Mouse (Mus musculus): ENCODE measurements around the gene Cirbp.

The Cirbp gene

DNA sequence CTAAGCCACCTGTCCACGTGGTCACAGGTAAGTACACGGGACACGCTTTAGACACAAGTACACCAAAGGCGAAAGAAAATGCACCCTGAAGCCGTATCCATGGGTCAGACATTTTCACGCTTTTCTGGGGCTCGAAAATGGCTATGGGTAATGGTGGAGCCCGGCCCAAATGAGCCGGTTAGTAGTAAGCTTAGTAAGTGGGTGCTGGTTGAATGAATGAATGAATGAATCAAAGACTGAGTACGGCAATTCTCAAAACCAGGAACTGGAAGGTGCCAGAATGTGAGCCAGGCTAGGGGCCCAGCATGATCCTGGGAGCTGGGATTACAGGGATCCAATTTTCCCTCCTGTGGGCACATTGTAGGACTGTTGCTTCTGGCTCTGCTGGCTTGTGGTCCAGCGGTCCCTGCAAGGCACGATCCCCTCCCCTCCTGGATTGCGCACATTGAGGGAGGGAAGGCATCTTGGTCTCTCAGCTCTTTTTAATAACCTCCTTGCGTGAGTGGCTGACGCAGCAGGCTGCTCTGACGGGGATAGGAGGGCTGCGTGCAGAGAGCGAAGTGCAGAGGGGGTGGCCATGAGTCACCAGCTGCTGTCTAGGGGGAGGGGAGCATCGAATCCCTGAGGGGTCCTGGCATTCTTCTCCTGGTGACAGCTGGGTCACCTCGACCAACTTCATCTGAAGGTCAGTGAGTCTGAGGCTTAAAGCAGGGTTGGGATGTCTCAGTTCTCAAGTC lies at the start of gene Cirbp:
Cirbp (plus strand) TSS at position 594 of the 737 bp plus-strand sequence.
- DNase-seq (ENCODE audit: low spot score in 2 of 2) = peak; percentile 74 to 85

DNA sequence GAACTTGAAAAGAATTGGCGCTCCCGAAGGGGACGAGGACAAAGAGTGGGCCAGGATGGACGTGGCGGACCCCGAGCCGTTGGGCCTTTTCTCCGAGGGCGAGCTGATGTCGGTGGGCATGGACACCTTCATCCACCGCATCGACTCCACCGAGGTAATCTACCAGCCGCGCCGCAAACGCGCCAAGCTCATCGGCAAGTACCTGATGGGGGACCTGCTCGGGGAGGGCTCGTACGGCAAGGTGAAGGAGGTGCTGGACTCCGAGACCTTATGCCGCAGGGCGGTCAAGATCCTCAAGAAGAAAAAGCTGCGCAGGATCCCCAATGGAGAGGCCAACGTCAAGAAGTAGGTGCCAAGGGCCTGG lies 49.2 kb upstream of the Cirbp start:
- peak in 1 of 2 experiments; percentile 40 for DNase-seq (ENCODE audit: low spot score in 2 of 2)

DNA sequence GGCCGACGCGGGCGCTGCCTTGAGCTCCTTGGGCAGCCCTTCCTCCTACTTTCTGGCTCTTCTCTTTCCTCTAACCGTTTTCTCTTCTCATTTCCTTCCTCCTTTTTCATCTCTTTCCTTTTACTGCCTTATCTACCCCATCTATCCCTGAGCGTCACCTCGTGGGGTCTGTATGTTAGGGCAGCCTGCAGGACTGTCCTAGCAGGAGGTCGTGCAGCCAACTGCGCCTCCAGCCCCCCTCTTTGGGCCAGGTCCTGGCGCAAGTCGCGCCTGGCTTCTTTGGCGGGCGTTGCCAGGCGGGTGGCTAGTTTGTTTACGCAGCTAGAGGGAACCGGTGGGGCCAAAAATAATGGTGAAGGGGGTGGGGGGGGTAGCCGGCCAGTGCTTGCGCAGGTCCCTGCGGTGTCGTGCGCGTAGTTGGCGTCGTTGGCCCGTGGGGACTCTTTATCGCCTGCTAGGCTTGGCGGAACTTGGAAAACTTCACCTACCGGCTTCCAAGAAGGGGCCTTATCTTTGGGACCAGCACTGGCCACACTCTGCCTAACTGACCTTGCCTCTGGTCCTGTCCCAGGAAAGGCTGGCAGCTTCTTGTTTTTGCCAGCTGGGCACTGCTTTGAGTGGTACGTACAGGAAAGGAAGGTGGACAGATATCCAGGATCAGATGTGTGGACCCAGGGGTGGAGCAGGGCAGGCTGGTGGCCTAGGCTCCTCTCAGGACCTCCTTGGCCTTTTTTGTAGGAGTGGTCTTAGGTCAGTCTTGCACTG lies 48.7 kb upstream of the Cirbp start:
- peak in 1 of 2 experiments; percentile 44 for DNase-seq (ENCODE audit: low spot score in 2 of 2)

DNA sequence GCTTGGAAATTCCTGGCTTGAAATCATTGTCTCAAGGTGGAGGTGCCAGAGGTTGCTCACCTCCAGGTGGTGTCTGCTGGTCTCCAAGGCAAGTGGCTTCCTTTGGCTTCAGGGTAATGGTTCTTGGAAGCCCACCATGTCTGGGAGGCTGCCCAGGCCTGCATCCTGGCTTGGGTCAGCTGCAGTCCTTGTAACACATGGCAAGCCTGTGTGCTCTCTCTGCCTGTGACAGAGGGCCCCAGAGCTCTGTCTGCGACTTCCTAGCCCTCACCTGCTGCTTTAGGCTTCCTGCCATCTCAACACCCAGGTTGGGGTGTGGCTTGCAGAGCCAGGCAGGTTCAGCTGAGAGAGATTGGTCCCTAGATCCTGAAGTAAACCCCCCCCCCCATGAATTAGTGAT lies 48.0 kb upstream of the Cirbp start:
- DNase-seq (ENCODE audit: low spot score in 2 of 2) = peak in 1 of 2 experiments; percentile 35

DNA sequence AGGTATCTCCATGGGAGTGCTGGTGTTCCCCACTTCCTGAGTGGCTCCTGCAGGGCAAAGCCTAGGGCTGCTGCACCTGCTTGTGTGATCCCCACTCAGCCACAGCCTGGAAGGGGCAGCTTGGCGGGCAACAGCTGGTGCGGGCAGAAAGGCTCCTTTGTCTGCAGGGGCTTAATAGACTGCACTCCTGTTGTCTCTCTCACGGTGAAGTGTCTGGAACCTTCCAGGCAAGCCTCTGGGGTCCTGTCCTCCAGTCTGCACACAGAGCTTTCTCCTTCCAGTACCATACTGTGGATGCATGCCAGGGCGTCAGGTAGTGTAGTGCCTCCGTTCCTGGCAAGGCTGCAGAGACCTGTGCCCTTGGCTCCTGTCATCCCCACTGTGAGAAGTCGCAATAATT lies 47.2 kb upstream of the Cirbp start:
- peak in 1 of 2 experiments; percentile 44 for DNase-seq (ENCODE audit: low spot score in 2 of 2)

DNA sequence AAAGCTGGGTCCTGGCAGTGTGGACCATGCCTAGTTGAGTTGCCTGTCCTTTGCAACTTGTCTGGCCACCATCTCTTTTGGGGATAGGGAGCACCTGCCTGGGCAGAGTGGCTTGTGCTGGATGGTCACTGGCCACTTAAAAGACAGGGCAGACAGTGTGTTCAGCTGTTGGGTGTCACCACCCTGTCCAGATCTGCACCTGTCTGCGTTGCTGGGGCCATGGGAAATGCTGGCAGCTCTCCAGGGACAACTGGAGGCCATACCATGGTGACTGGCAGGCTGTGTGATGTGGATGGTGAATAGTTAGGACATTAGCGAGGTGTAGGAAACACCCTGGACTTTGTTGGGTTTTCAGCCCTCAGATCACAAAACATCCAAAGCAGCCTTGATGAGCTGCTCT lies 45.6 kb upstream of the Cirbp start:
- no peak for DNase-seq (ENCODE audit: low spot score in 2 of 2)

DNA sequence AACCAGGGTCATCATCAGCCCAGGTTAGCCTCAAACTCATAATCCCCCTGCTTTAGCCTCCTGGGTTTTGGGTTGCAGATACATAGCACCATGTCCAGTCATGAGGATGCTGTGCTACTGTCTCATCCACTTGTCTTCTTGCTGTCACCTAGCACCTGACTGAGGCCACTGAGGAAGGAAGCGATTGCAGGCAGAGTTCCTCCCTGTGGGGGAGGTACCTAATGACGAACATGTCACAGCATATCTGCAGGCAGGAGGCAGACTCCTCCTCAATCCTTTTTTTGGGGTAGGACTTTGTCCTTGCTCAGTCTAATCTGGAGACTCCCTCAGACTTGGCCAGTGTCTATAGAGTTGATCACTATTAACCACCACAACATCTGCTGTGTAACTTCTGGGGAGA lies 44.1 kb upstream of the Cirbp start:
- DNase-seq (ENCODE audit: low spot score in 2 of 2) = no peak

DNA sequence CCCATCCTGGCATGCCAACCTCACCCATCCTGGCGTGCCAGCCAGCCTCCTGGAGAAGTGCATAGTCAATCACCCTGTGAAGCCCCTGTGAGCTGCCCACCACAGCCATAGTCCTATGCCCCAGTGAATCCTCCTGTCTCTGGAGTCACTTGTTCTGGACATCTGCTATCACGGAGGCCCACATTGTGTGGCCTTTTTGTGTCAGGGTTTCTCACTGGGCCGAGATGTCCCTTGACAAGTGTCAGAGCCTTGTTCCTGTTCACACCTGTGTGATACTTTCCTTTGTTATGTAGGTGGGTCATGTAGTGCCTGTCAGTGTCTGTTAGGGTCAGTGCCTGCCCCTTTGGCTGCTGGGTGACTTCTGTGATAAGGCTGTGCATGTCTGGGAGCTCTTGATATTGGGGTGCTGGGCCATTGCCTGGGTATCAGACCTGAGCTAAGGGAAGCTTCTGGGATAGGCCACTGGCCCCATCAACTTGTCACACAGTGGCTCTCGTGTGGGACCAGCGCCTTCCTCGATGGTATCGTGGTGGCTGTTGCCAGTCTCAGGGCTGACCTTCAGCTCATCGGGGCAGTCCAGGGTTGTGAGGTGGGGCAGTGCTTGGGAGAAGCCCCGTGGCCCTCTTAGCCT lies 41.7 kb upstream of the Cirbp start:
- DNase-seq (ENCODE audit: low spot score in 2 of 2) = peak in 1 of 2 experiments; percentile 25

DNA sequence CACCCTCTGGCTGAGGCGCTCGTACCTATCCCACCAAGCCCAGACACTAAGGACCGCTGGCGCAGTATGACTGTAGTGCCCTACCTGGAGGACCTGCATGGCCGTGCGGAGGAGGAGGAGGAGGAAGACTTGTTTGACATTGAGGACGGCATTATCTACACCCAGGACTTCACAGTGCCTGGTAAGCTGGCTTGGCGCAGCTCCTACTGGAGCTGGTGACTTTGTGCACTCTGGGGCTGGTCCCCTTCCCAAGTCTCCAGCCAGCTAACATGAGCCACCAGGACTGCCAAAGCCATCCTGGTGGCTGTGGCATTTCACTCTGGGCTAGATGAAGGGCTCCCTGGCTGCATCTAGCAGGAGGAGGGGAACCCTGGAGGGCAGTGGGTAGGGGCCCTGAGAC lies 37.9 kb upstream of the Cirbp start:
- no peak for DNase-seq (ENCODE audit: low spot score in 2 of 2)

DNA sequence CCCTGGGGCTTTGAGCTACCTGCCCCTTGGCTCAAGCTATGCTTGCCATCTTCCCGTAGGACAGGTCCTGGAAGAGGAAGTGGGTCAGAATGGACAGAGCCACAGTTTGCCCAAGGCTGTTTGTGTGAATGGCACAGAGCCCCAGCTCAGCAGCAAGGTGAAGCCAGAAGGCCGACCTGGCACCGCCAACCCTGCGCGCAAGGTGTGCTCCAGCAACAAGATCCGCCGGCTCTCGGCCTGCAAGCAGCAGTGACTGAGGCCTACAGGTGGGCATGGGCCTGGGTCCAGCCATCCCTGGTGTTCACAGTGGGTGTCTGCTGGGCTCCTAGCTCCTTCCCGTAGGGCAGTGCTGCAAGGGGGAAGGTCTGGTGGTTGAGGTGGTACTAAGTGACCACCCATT lies 35.9 kb upstream of the Cirbp start:
- DNase-seq (ENCODE audit: low spot score in 2 of 2) = peak; percentile 52 to 63

DNA sequence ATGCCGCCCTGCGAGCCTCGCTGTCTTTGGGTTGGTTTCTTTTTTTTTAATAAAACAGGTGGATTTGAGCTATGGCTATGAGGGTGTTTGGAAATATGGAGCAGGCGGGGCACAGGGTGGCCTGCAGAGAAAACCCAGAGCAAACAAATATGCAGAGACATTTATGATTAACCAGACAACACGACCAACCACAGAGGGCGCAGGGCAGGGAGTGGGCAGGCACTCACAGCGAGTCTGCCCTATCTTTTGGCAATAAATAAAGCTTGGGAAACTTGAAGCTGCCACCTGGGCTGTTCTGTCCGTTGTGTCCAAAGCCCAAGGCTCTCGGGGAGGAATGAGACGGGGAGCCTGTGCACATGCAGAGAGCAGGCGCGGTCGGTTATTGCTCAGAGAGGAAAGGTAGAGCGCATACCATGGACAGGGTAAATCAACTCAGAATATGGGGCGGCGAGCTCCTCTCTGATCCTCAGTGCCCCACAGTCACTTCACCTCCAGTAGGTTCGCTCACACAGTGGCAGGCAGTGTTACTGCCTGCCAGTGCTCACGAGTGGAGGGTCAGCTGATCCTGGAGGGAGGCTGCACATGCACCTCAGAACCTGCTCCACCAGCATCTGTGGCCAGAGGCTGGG lies 35.3 kb upstream of the Cirbp start:
- peak in 1 of 2 experiments; percentile 35 for DNase-seq (ENCODE audit: low spot score in 2 of 2)

DNA sequence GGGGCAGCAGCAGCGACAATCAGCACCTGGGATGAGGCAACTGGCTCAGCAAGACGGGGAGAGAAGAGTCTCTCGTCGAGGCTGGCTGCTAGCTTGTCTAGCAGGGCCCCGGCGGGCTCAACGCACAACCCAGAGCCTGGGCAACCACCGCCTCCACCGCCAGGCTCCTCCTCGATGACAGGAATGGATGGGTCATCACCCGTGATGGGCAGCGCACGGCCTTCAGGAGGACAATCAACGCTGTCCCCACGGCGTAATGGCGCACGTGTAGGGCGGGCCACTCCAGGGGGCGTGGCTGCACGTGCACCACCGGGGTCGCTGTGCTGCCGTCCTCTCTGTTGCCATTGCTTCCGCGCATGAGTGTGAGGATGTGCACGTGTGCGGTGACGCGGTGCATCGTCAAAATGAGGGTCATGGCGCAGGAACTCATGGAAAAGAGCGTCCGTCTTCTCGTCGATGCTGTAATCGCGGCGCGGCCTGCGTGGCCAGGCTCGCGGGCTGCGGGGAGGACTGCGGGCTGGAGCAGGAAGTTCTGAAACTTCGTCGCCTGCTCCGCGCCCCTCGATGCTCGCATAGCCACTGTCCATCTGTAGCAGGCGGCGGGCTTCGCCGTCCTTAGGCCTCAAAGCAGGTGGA lies 34.4 kb upstream of the Cirbp start:
- DNase-seq (ENCODE audit: low spot score in 2 of 2) = peak; percentile 83 to 88

DNA sequence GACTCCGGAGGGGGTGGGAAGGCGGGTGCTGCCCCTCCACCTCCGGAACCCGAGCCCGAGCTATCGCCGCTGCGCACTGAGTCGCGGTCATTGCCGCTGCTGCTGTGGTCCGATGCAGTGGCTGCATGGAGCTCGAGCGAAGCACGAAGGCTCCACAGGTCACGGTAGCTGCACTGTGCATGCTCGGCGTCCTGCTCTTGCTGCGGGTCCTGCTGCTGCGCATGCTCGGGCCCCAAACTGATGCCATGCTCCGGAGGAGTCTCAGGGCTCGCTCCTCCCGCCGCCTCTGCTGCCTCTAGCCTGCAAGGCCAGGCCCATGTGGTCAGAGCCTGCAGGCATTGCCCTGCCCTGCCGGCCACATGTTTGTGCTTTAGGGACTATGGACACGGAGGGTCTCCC lies 33.8 kb upstream of the Cirbp start:
- peak; percentile 45 to 60 for DNase-seq (ENCODE audit: low spot score in 2 of 2)

DNA sequence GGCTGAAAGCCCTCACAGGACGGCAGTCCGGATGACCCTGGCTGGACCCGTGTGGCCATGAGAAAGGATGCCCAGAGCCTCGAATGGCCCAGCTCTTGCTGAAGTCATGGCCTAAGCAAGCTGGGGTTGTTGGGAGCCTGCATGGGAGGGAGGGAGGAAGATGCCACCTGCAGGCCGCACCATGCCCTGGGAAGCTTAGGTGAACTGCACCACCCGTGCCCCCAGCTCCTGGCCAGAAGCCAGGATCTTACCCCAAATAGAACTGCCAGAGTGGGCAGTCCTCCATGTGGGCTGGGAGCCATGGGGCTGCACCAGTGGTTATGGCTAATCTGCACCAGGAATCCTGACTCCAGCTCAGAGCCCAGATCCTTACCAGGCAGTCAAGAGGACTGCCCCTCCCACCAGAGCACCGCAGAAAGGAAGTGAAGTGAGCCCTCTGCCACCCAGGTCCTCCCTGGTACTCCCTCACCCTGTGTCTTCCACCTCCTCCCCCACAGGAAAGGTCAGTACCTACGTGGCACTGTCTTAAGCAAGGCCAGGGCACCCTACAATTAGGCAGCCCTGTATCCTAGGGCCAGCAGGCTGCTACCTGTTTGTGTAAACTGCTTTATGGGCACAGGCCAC lies 32.4 kb upstream of the Cirbp start:
- peak; percentile 69 to 71 for DNase-seq (ENCODE audit: low spot score in 2 of 2)

DNA sequence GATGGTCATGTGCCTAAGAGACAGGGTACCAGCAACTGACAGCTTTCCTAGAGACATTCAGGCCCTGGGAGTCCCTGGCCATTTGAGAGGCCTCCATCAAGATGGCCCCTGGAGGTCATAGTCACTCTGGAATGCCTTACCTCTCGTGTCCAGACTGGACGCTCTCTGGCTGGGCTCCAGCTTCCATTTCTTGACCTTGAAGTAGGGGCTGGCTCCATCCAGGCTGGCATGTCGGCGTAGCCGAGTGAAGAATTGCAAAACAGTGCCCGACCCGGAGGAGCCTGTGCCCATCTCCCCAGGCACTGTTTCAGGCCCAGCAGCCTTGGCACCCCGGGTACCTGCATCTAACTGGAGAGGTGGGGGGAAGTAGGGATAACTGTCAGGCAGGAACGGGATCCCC lies 31.4 kb upstream of the Cirbp start:
- peak; percentile 40 to 52 for DNase-seq (ENCODE audit: low spot score in 2 of 2)

DNA sequence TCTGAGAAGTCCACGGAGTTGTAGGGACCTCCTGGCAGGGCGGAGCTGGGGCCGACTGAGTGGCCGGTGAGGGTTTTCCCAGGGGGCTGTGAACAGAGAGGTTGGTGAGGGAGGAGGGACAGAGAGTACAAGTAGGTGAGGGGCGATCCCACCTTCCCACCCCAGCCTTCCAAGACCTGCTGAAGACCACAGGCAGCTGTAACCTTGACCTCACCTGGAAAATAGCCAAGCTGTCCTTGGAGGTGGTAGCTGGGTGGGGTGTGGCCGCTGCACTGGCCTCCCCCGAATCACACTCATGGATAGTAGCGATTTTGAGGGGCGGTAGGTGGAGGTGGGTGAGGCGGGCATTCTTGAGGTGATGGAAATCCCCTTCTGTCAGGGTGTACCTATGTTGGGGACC lies 30.6 kb upstream of the Cirbp start:
- peak in 1 of 2 experiments; percentile 55 for DNase-seq (ENCODE audit: low spot score in 2 of 2)

DNA sequence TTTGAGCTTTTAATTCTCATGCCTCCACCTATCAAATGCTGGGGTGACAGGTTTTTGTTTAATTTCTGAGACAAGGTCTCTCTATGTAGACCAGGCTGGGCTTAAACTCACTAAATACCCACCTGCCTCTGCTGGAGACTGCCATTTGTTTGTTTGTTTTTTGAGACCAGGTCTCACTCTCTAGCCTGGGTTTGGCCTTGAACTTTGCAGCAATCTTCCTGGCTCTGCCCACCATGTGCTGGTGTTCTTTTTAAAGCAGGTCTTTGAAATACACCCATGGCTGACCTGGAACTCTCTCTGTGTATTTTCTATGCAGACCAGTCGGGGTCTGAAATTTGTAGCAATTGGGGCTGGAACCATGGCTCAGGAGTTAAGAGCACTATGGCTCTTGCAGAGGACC lies 30.1 kb upstream of the Cirbp start:
- DNase-seq (ENCODE audit: low spot score in 2 of 2) = no peak

DNA sequence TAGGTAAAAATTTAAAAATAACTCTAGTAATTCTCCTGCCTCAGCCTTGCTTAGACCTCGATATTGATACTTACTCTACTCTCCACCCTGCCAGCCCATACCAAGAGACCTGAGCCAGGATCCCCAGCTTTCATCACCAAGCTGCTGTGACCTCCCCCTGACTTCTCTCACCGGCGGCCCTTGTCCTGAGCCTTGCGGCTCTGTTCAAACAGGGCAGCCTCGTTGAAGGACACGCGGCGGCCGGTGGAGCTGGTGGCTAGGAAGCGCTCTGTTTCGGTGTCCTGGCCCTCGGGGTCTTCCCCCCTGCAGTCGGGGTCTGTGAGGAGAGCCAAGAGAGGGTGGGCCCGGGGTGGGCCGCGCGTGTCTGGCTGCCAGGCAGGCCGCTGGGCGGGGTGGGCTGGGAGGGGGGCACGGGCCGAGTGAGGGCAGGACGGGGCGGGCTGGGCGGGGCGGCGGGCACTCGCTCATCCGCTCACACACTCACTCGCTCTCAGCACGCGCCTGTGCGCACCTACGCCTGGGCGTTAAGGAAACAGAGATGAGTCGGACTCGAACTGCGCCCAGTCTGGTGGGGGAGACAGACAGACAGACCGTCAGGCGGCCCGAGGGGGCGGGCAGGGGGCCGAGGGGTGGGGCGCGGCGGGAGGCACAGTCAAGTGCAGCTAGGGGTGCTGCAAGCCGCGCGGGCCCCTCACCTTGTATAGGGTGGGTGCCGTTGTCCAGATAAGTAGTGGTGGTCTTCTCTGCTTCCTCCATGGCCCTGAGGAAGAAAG lies 29.4 kb upstream of the Cirbp start:
- DNase-seq (ENCODE audit: low spot score in 2 of 2) = peak; percentile 40 to 46

DNA sequence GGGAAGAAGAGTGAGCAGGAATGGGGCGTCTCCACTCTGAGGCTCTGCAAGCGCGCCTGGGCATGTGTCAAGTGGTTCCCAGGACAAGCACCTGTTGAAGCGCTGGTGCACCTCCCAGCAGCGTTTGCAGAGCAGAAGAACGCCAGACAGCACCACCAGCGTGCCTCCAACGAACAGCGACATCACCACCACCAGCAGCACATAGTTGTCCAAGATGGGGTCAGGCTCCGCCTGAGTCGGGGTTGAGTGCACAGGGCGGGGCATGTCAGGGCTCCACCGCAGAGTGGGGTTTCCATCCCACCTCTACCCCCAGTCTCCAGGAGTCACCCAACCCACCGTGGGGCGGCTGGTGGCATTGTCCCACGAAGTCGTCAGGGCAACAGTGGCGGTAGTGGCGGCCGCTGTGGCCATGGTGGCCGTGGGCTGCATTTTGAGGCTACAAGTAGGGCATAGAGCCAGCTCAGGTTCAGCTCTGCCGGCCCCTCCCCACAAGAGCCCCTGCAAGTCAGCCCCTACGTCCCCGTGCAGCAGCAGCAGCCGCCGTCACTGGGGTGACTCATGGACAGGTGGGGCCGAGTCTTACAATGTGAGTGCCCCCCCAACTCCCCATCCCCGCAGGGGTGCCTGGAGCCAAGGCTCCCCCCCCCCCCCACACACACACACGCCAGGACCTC lies 28.7 kb upstream of the Cirbp start:
- DNase-seq (ENCODE audit: low spot score in 2 of 2) = peak; percentile 73 to 76

All from right cerebral cortex, postnatal 10 days (tissue).